Mouse (Mus musculus) E14TG2a.4 (cell line): ENCODE measurements at regions not wholly inside any gene's neighbourhood (a gene's known extent, or its start where the extent isn't known, plus 50 kb on each side); places are given as distances from the start of the nearest gene placed in this dataset.

Experiments used
- CTCF ChIP-seq: conservative IDR thresholded peaks from 2 replicates; pipeline ENCODE4 v1.5.1; 2014; ENCODE audit warnings: low read length
- POU5F1 ChIP-seq: IDR thresholded peaks from 2 replicates; pipeline ENCODE4 v1.6.1; 2014; ENCODE audit warnings: low read length, borderline replicate concordance

- TF ChIP-seq CTCF (no peak), POU5F1 (no peak)
Observed at GRCm38 (mm10) chr13:90402061-90402460, 312.7 kb upstream of the Xrcc4 start.
